In genomic region chr1:127796752-127797151, GRCm38 (mm10) we compare ENCODE assay signal across 19 mouse cellular contexts. TPM values are rescaled to one million over a fixed set of nuclear protein-coding genes. Genes with fewer than 3 reads are reported as not detected.
"Had no signal": no experiment of that assay in that cellular context is flagged by ENCODE, and none has a peak within 500 bp of the region (broad histone marks: within the 10 kb centered on the region; RNA-seq: fewer than 3 reads in every experiment).

No protein-coding gene starts in this region.

- H3K4me1 ChIP-seq: limb, embryonic 12.5 days; limb, embryonic 15.5 days; midbrain, embryonic 12.5 days; midbrain, embryonic 15.5 days; neural tube, embryonic 12.5 days; neural tube, embryonic 15.5 days had no signal

- H3K4me3 ChIP-seq: limb, embryonic 12.5 days; limb, embryonic 15.5 days; midbrain, embryonic 12.5 days; midbrain, embryonic 15.5 days; neural tube, embryonic 12.5 days; neural tube, embryonic 15.5 days had no signal

- H3K9ac ChIP-seq: limb, embryonic 12.5 days; limb, embryonic 15.5 days; liver, embryonic 14.5 days; liver, postnatal 0 days; lung, embryonic 14.5 days; midbrain, embryonic 12.5 days; midbrain, embryonic 15.5 days; neural tube, embryonic 12.5 days; neural tube, embryonic 15.5 days had no signal

- H3K4me2 ChIP-seq: limb, embryonic 12.5 days; limb, embryonic 15.5 days; liver, embryonic 11.5 days; lung, embryonic 14.5 days; midbrain, embryonic 12.5 days; midbrain, embryonic 15.5 days; neural tube, embryonic 12.5 days; neural tube, embryonic 15.5 days had no signal

- DNase-seq: kidney, adult 9 months; kidney, postnatal 14 days; kidney, postnatal 4 days; left cerebral cortex, postnatal 4 days; liver, postnatal 0 days; lung, embryonic 14.5 days; right cerebral cortex, adult 18-20 months; right cerebral cortex, postnatal 14 days; right cerebral cortex, postnatal 4 days had no signal

- H3K9me3 ChIP-seq: limb, embryonic 12.5 days; limb, embryonic 15.5 days; midbrain, embryonic 12.5 days; midbrain, embryonic 15.5 days; neural tube, embryonic 12.5 days; neural tube, embryonic 15.5 days had no signal

- H3K27me3 ChIP-seq: limb, embryonic 12.5 days; limb, embryonic 15.5 days; midbrain, embryonic 12.5 days; midbrain, embryonic 15.5 days; neural tube, embryonic 12.5 days; neural tube, embryonic 15.5 days had no signal

- H3K27ac ChIP-seq: limb, embryonic 12.5 days; limb, embryonic 15.5 days; liver, embryonic 14.5 days; macrophage; midbrain, embryonic 12.5 days; midbrain, embryonic 15.5 days; neural tube, embryonic 12.5 days; neural tube, embryonic 15.5 days had no signal

- ATAC-seq: liver, postnatal 0 days; lung, postnatal 0 days; midbrain, embryonic 15.5 days had no signal

RNA-seq across cellular contexts. Expression of gene Map3k19, which starts 58.1 kb away (rescaled TPM):
- polyA plus RNA-seq: limb, embryonic 12.5 days; limb, embryonic 15.5 days; liver, embryonic 11.5 days; liver, postnatal 0 days; neural tube, embryonic 12.5 days had no signal
